Mouse (Mus musculus) CD4-positive, CD25-positive, alpha-beta regulatory T cell, adult 9 weeks (primary cell): ENCODE measurements around the gene Cip2a. TPM values are rescaled to one million over a fixed set of nuclear protein-coding genes. Genes with fewer than 3 reads are reported as not detected.

Experiments
- polyA plus RNA-seq: library from polyadenylated mRNA; unstranded; fragments of 100-300 nt; shearing (Covaris generic); gene quantifications from one replicate; pipeline ENCODE4 v1.2.1, GENCODE M21; 2017

Cip2a gene
- polyA plus RNA-seq: 3.4 TPM

DNA sequence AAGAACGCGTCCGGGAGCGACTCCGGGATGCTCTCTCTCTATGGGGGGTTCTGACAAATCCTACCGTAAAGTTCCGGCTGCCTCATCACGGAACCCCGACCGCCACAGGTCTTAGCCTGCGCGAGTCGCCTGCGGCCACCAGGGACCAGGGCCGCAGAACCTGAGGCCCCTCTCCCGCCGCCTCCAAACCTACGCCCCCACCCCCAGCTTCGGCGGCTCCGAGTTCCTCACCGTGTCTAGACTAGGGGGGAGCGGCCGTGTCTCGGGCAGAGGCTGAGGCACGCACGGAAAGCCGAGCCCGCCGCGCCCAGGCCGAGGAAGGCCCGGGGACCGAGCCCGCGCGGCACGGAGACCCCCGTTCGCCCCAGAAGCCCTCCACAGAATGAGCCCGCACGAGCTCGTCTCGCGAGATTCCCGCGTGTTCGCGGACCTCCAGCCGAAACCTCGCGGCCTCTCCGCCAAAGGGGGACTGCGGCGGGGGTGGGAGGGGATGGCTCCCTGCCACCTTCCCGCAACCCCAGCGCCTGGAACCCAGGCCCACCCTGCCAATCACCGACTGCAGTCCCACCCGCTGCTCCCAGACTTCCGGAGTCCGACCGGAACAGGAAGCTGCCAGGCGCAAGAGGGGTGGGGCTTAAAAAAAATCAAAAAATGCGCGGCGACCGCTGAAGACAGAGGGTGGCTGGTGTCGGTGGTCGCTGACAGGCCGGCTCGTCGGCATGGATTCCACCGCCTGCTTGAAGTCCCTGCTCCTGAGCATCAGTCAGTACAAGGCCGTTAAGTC is at the start of gene Cip2a, which contains the start of gene Dzip3:
Gene Cip2a, plus strand, starts transcription at position 627 of the 784 bp plus-strand sequence.
Gene Dzip3, minus strand, starts transcription at position 607 of the 784 bp plus-strand sequence.

DNA sequence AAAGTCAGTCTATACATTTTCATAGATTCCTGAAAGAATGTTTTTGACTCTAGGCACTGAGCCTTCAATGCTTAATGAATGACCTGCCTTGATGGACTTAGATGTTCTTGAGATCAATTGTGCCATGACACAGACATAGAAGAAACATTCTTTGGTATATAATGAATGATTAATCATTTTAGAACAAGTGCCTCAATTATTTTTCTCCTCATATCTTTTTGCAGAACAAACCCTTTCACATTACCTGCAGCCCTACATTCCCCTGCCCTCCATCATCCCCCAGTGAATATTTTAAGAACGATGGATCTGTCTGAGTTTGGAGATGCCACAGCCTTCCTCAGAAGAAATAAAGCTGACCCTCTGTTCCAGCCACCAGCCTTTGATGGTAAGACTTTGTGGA is 63.2 kb downstream of the Cip2a start, which contains the start of gene Myh15:
Gene Myh15, plus strand, starts transcription at position 301 of the 400 bp plus-strand sequence.

Other genes with a start within 250 kb of the Cip2a start
- 168 TPM for gene Trat1, start 222.2 kb upstream of the Cip2a start, polyA plus RNA-seq
- gene Retnlb, start 177.3 kb upstream of the Cip2a start, polyA plus RNA-seq: not detected
- not detected for gene Retnla, start 151.6 kb upstream of the Cip2a start, polyA plus RNA-seq
- gene Retnlg, start 121.6 kb upstream of the Cip2a start, polyA plus RNA-seq: not detected
- gene Dzip3, start within 50 bp of the Cip2a start, polyA plus RNA-seq: 3.1 TPM
- 0.04 TPM for gene Myh15, start 63.3 kb downstream of the Cip2a start, polyA plus RNA-seq